Mouse (Mus musculus): ENCODE measurements around the gene Selenop. TPM values are rescaled to one million over a fixed set of nuclear protein-coding genes. Genes with fewer than 3 reads are reported as not detected.

The Selenop gene
- total RNA-seq, 2 experiments from 2014 or later = 346 to 398 TPM

DNA sequence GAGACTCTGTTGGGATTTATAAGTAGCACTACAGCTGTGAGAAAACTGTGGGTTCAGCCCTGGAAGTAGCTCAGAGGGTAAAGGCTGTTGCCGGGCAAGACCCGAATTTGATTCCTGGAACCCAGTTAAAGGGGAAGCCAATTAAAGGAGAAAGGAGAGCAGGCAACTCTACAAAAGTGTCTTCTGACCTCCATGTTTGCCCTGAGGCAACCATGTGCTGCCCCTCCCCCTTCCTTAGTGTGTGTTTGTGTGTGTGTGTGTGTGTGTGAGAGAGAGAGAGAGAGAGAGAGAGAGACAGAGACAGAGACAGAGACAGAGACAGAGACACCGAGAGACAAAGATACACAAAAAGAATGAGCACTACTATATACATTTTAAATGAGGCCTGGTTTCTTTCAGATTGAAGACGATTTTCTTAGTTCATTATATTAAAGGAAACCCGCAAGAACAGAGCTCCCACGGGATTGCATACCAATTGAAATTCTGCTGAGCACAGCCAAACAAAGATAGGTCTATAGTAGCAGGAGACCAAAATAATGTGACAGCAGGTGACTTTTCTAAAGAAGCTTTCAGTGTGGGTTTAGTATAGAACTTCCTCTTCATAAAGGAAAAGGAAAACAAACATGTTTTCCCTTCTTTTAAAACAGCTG, 1.8 kb downstream of the Selenop start:
- DNase-seq = peak in 1 of 2 experiments; percentile 26

DNA sequence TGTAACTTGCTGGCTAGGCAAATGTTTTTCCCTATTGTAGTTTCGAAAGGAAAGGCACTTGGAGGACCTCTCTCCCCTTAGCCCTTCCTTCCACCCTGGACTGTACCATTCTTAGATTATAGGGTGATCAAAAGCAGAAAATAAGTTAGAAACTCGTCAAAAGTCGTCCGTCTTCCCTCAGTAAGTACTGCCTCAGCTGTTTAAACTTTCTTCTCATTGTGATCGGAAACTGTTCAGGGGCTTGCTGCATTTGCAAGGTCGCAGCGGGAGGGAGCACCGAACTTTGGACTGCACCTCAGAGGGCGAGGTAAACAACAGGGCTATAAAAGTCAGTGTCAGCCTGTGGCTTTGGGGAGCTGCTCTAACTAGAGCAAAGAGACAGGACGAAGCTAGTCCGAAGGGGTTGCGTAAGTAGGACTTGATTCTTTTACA, 2.3 kb downstream of the Selenop start:
- peak; percentile 79 for DNase-seq

DNA sequence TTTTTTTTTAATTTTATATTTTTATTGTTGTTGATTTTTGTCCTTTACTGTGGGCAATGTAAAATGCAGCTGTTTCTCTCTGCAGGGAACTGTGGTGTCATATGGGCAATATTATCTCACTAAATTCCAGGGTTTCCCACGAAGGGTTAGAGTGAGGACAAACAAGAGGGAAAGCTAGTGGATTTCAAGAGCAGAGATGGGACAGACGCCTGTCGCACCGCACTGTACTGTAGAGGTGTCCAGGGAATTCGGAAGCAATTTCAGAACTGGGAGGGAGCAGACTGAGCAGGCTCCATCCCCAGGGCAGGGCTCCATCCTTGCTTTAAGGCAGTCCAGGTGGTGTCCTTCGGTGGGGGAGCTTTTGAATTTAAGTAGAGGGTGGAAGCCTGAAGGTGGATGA, 2.9 kb downstream of the Selenop start:
- peak in 1 of 2 experiments; percentile 39 for DNase-seq

DNA sequence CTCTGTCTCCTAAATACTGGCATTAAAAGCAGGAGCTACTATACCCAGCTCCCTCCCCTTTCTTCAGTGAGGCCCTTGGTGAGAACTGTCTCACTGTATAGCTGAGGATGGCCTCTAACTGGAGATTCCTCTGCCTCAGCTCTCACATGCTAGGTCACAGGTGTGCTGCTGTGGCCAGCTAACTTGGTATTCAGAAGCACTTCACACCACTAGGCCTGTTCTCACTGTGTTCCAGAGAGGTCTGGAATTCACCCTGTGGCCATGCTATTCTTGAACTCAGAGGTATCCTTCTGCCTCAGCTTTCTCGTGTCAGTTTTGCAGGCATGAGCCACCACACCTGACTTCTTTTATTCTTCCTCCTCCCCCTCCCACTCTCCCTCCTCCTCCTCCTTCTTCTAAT, 4.8 kb downstream of the Selenop start:
- no peak for DNase-seq

DNA sequence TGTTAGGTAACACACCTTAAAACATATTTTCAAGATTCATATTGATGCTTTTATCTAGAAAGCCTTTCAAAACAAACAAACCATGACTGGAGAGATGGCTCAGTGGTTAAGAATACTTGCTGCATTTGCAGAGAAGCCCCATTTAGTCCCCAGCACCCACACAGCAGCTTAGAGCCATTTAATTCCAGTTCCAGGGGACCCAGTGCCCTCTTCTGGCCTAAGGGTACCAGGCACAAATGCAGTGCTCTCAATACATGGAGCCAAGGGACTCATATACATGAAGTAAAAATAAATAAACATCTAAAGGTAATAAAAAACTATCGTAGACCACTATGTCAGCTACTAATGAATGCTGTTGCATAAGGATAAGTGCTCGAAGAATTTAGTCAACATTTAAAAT, 9.0 kb downstream of the Selenop start:
- DNase-seq = peak in 1 of 2 experiments; percentile 21

DNA sequence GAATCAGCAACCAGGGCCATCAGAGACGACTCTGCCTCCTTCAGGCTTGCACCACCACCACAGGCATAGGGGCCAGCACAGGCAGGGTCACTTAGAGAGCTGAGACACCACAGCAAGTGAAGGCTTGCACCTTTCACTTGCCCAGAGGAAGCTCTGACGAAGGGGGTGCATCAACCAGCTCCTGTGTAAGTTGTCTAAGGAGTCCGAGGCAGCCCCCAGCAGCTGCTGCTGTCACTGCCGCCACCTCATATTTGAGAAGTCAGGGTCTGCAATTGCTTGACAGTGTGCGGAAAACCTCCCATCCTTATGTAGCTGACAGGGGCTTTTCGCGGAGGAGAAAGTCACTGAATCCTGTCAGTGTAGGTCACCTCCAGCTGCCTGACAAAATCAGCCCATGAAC, 10.9 kb downstream of the Selenop start:
- no peak for DNase-seq

DNA sequence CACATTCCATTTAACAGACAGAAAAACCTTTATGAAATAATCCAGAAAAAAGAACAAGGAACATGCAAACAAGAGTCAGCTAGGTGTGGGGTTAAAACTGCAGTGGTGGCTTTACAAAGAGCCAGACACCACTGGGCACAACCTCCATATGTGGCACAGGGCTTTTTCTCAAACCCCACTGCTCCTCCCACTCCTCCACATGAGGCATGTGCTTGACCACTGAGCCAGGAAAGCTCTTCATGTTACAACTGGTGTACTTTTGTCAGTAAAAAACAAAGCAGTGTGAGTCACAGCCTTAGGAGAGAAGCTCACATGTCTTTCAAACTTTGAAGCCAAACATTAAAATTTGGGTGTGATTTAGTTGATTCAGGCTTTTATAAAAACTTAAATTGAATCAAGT, 12.9 kb downstream of the Selenop start:
- DNase-seq = no peak

DNA sequence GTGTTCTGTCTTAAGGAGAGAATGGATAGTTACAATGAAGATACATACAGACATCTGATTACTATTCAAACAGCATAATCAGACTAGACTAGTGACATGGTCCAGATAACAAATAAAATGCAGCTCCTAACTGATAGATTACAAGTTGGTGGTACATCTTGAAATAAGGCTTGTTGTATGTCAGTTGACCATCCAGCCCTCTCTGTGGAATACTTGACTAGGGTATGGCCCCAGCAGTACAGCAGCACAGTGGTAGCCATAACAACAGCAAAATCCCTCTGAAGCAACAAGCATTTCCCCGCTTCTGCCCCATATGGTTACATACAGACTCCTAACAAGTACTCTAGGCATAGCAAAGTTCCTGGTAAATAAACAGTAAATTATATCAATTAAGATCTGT, 13.4 kb downstream of the Selenop start:
- DNase-seq = no peak

DNA sequence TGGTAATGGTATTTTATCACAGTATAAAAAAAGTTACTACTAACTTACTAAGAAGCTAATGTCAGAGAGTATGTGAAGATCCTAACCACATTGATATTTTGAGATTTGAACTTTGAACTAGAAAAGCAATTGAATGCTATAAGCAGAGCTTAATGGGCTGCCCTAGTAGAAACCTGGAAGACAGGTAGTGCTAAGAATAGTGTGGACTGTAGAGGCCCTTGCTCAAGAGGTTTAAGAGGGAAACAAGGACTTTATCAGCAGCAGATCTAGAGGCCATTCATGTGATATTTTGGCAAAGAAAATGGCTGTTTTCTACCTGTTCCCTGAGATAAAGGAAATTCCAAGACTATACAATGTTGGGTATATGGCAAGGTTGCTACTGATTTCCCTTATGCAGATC, 17.7 kb downstream of the Selenop start:
- DNase-seq = no peak

DNA sequence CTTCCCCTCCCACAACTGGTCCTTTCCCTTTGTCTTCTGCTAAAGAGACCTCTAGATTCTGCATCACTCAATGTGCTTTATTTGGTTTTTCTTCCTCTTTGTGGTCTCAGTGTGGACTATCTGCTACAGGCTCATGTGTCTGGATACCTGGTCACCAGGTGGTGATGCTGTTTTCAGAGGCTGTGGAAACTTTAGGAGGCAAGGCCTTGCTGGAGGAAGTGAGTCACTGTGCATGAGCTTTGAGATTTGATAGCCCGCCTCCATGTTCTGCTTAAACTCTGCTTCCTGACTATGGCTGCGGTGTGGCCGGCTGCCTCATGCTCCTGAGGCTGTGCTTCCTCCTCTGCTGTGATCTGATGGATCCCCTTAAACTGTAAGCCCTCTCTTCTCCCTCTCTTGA, 22.1 kb downstream of the Selenop start:
- no peak for DNase-seq

DNA sequence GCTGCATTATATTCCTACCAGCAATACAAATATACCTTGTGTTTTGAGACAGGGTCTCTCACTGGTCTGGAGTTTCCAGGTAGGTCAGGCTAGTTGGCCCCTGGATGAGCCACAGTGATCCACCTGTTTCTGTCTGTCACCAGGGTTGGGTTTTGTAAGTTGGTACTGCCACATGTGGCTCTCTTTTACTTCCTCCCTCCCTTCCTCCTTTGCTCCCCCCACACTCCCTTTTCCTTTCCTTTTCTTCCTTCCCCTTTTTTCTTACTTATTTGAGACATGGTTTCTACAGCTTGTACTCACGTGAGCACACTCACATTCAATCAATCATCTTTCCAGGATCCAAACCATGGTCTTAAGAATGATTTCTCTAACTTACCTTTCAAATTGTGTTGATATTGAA, 25.1 kb downstream of the Selenop start:
- no peak for DNase-seq

DNA sequence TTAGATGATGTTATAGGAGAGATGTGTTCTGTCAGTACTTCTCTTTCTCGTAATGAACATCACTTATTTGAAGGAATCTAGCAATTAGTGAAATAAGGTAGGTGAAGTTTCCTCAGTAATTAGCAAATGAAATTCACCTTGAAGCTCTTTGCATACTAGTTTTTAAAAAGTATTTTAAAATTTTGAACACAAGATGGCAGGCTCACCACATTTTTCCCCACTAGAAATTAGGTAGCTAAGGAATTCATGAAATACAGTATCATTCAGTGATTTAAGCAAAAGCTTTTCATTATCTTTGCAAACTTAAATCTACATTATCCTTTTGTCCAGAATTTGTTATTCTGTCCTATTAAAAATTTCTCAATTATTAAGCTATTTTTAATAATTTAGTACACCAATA, 27.6 kb downstream of the Selenop start:
- DNase-seq = no peak

DNA sequence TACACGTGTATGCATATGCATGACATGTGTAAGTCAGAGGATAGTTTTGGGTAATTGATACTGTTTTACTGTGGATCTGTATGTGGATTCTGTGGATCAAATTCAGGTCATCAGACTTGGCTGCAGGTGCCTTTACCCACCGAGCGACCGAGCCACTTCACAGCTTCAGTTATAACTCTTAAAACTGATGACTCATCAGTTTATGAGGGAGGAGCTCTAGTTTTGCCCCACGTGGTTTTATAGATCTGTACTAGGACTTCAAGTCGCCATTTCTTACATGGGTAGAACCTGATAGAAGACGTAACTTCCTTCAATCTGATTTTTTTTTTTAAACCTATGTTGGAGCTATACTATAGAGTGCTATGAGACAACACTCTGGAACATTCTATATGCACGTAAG, 29.3 kb downstream of the Selenop start:
- DNase-seq = no peak

DNA sequence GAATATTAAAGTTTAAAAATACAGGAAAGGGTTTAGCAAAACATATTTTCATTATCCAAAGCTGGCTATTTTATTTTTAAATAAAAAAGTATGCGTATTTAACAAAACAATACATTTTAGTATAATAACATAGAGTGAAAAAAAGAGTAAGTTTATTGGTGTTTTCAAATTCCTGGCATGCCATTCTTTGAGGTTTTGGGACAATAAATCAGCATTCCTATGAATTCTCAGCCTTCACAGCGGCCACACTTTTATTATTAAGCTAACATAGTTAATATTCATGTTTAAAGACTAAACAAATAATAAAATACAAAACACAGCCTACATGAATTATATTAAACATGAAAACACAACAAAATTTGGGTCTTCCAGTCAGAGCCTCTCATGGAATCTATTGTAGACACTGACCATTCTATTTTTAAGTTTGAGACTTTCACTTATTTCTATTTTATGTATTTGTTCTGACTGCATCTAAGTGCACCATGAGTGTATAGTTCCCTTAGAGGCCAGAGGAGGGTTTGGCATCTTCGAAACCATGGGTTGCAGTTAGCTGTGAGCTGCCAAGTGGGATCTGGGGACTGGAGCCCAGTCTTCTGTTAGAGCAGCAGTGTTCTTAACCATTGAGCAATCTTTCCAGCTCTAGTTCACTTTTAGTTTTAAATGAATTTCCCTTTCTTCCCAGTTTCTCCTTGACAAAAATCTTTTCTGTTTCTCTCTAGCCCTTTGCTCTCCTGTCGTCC, 32.2 kb downstream of the Selenop start:
- DNase-seq = no peak

DNA sequence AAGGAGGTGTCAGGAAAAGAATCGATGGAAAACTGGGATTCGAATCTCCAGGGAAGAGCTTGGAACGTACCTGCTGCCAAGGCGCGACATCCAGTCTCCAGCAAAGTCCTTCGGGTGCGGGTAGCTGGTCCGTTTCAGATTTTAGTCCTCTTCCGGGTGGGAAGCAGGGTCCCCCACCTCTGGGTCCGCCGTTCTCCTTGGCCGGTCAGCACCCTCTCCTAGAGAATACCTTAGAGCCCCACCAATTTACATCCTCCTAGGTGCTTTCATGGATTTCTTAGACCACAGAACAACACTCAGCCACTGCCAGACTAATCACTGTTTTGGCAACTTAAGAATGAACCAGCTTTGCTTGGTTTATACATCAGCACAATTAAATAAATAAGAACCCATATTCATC, 35.1 kb downstream of the Selenop start, which contains the start of gene Ccdc152:
Ccdc152 (minus strand) TSS at position 101 of the 400 bp plus-strand sequence.
- no peak for DNase-seq

DNA sequence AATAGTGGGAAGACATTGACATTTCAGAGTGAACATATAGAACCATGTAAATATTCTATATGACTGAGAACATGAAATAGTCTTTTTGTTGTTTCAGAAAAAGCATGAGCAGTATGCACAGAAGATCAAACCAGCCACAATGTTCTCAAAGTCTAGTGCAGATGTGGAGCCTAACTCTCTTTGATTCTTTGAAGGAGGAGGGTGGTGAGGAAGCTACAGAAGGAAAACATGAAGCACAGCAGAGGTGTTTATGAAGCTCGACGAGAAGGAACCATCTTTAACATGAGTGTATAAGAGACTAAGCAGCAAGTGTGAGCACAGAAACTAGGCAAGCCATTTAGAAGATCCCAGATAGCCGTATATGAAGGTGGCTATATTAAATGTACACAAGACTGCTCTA, 41.5 kb downstream of the Selenop start:
- DNase-seq = no peak

DNA sequence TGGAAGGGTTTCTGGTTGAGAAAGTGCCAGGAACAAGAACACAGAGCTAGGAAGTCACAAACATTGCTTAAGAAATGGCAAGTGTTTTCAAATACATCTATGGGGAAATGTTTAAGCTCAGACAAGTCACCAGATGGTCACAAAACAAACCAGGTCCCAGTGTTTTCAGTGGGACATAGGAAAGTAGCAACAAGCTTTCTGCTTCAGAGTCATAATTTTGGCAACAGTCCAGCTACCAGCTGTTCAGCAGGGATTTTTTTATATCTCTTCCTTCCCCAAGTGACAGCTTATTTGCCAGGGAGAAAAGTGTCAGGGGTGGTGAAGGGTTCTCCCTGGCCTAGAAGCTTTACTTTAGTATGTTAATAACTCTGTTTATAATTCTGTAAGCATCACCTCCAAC, 44.6 kb downstream of the Selenop start:
- peak in 1 of 2 experiments; percentile 1 for DNase-seq

DNA sequence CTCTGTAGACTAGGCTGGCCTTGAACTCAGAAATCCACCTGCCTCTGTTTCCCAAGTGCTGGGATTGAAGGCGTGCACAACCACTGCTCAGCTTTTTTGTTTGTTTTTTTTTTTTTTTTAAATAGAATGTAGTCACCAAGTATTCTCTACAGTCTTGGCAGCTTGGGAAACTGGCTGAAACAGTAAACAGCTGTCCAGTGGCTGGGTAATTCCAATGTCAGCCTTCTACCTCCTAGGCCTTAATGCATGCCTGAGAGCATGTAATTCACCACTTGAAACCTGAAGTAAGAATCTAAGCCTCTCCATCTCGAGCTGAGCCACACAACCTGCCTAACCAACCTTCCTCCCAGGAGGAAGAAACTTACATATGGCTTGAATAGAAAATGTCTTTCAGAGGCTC, 48.3 kb downstream of the Selenop start:
- DNase-seq = no peak

DNA sequence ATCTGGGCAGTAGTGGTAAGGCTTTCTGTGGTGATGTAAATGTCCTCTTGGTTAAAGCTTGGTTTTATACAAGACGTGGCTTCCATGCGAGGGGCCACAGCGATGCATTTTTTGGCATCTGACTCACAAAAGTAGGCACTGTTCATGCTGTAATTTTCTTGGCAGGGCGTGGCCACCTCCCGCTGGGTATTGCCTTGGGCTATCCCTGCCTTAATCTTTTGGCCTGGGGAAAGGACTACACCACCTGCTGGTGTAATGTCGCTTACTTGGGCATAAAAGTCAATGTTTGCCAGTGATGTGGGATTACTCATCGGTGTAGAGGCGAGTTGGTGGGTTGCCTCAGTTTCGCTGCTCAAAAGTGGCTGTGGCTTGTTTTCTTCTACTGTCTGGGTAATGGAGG, 51.6 kb downstream of the Selenop start:
- DNase-seq = no peak

DNA sequence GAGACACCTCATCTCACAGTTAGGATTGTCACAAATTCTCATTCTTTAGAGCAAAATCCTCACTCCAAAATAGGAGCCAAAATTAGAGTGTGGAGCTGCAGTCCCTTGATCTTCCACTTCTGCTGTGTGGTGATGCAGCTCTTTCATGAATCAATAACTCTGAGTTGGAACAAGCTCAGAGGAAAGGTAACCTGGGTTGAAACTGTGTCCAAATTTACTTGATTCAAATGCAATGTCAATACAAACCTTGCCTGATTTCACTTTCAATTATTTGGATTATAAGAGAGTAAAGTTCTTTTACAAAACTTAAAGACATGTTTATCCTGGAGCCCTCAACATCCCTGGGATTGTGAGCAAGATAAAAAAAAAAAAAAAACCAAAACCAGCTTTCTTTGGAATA, 54.7 kb downstream of the Selenop start:
- DNase-seq = no peak

Measured in adrenal gland, postnatal 36 days (tissue).